Mouse (Mus musculus): ENCODE data around the gene Ttc38. TPM values are rescaled to one million over a fixed set of nuclear protein-coding genes. Genes with fewer than 3 reads are reported as not detected.

The Ttc38 gene
- polyA plus RNA-seq, 1 experiment from 2014 or later, result 3.6 TPM

DNA sequence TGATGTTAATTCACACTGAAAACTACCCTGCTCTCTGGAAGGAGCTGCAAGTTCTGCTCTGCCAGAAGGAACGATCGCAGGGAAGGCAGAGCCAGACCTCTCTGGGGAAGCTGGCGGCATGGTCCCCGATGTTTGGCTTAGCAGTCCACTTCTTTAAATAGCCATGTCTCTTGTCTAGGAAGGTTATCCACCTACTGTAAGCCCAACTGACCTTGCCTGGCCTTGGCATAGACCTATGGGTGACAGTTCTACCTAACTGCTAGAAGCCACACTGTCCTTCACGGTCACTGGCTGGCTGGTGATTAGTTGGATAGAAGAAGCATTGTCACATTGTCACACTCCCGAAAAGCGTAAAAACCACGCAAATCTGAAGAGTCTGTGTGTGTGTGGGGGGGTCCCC is 33.4 kb upstream of the Ttc38 start:
- no peak overlapping the region for H3K4me3 ChIP-seq (replicated peaks; ENCODE audit: low read length)
- no peak overlapping the region for H3K9ac ChIP-seq (replicated peaks; ENCODE audit: low read depth, low read length)
- no peaks in the 10 kb centered on the region for H3K4me1 ChIP-seq (replicated peaks; ENCODE audit: control insufficient read depth, insufficient read depth, low read length)
- no peak for ATAC-seq
- no peaks in the 10 kb centered on the region for H3K27me3 ChIP-seq (replicated peaks; ENCODE audit: control insufficient read depth, insufficient read depth, low read length)
- no peaks in the 10 kb centered on the region for H3K36me3 ChIP-seq (ENCODE audit: control insufficient read depth, insufficient read depth)
- no peak overlapping the region for H3K27ac ChIP-seq (ENCODE audit: low read length)
- 92% methylated on average over 8 of the region's 8 CpGs for WGBS
- H3K9me3 ChIP-seq (ENCODE audit: control insufficient read depth, low read length), result no peaks in the 10 kb centered on the region
- no peak overlapping the region for H3K4me2 ChIP-seq (ENCODE audit: low read length)

DNA sequence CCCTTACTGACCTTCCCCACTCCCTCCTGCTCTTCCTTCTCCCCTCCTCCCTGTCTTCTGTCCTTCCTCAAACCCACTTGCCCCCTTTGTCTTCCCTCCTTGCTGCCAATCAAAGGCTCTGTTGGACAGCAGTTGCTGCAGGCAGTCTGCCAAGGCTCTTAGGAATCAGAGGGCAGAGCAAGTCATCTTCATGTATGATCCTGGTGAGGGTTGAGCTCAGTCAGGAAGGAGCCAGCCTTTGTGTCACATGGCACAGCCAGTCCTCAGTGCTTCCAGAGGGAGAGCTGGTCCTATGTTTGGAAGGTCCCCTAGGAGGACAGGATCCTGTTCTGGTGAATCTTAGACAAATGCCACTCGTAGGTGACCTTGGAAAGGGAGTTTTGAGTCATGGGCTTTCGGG is 29.2 kb upstream of the Ttc38 start:
- 86% methylated on average over 2 of the region's 2 CpGs for WGBS
- Histone ChIP-seq H3K36me3 (ENCODE audit: control insufficient read depth, insufficient read depth) (no peaks in the 10 kb centered on the region), H3K27me3 (replicated peaks; ENCODE audit: control insufficient read depth, insufficient read depth, low read length) (no peaks in the 10 kb centered on the region), H3K4me2 (ENCODE audit: low read length) (no peak overlapping the region), H3K4me3 (replicated peaks; ENCODE audit: low read length) (no peak overlapping the region), H3K9ac (replicated peaks; ENCODE audit: low read depth, low read length) (no peak overlapping the region), H3K9me3 (ENCODE audit: control insufficient read depth, low read length) (no peaks in the 10 kb centered on the region), H3K27ac (ENCODE audit: low read length) (no peak overlapping the region), H3K4me1 (replicated peaks; ENCODE audit: control insufficient read depth, insufficient read depth, low read length) (no peaks in the 10 kb centered on the region)
- ATAC-seq, result no peak

DNA sequence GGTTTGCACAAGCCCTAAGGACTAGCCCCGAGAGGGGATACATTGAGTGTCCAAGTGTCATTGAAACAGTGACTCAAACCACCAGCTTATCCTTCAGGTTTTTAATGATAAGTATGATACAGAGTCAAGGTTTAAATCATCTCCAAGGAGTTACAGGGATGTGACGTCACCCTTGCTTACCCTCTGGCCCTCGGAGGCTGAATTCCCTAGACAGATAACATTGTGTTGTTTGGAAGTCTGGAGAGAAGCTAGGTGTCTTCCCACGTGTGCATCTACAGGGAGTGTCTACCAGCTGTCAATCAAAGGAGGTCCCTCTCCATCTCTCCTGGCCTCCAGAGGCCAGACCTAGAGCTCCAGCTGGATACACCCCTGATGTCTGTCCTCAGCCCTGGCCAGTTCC is 25.2 kb upstream of the Ttc38 start:
- H3K4me2 ChIP-seq (ENCODE audit: low read length), result no peak overlapping the region
- no peak for ATAC-seq

DNA sequence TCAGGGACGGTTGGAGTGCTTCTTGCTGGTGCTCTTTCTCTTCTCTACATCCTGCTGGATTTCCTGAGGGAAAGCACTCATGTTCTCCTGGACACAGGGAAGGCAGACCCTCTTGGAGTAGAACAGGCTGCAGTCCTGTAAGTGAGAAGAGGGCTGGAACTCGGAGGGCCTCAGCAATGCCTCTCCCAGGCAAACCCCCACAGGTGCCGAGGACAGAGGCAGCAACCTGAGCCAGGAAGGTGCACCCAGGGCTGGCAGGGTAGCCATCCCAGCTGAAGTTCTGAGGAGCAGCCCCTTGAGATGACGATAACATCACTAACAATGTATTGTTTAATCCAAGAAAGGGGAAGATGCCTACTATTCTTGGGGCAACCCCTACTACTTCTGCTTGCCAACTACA is 24.7 kb upstream of the Ttc38 start:
- WGBS, result 74% methylated on average over 4 of the region's 4 CpGs
- no peak for ATAC-seq
- Histone ChIP-seq H3K9ac (replicated peaks; ENCODE audit: low read depth, low read length) (no peak overlapping the region), H3K27ac (ENCODE audit: low read length) (no peak overlapping the region), H3K4me2 (ENCODE audit: low read length) (no peak overlapping the region), H3K4me3 (replicated peaks; ENCODE audit: low read length) (no peak overlapping the region), H3K36me3 (ENCODE audit: control insufficient read depth, insufficient read depth) (no peaks in the 10 kb centered on the region), H3K9me3 (ENCODE audit: control insufficient read depth, low read length) (no peaks in the 10 kb centered on the region), H3K27me3 (replicated peaks; ENCODE audit: control insufficient read depth, insufficient read depth, low read length) (no peaks in the 10 kb centered on the region), H3K4me1 (replicated peaks; ENCODE audit: control insufficient read depth, insufficient read depth, low read length) (peaks cover 13% of the 10 kb centered on the region)

More for the DNA sequence above, 25.2 kb upstream of the Ttc38 start:
- no peaks in the 10 kb centered on the region for H3K27me3 ChIP-seq (replicated peaks; ENCODE audit: control insufficient read depth, insufficient read depth, low read length)
- no peaks in the 10 kb centered on the region for H3K36me3 ChIP-seq (ENCODE audit: control insufficient read depth, insufficient read depth)
- WGBS, result 83% methylated on average over 4 of the region's 4 CpGs
- H3K4me1 ChIP-seq (replicated peaks; ENCODE audit: control insufficient read depth, insufficient read depth, low read length), result peaks cover 8% of the 10 kb centered on the region
- H3K27ac ChIP-seq (ENCODE audit: low read length), result no peak overlapping the region
- H3K9ac ChIP-seq (replicated peaks; ENCODE audit: low read depth, low read length), result no peak overlapping the region
- H3K4me3 ChIP-seq (replicated peaks; ENCODE audit: low read length), result no peak overlapping the region
- H3K9me3 ChIP-seq (ENCODE audit: control insufficient read depth, low read length), result no peaks in the 10 kb centered on the region

DNA sequence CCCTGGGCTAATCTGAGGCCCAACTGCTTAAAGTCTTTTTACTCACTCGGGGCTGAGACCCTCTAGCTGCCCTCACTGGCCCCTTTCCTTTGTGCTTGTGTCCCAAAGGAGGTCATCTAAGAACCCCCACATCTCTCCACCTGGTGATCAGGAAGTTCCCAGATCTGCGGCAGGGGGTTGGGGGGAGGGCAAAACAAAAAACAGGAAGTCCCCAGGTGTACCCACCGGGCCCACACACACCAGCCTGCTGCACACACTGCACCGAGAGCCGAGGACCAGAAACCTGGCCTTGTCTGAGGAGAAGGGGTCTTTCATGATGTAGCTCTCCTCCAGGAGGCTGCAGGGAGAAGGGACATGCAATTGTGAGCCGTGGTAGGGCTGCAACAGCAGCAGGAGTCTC is 24.1 kb upstream of the Ttc38 start:
- no peak overlapping the region for H3K4me3 ChIP-seq (replicated peaks; ENCODE audit: low read length)
- no peaks in the 10 kb centered on the region for H3K36me3 ChIP-seq (ENCODE audit: control insufficient read depth, insufficient read depth)
- H3K4me2 ChIP-seq (ENCODE audit: low read length), result no peak overlapping the region
- peaks cover 13% of the 10 kb centered on the region for H3K4me1 ChIP-seq (replicated peaks; ENCODE audit: control insufficient read depth, insufficient read depth, low read length)
- H3K27me3 ChIP-seq (replicated peaks; ENCODE audit: control insufficient read depth, insufficient read depth, low read length), result no peaks in the 10 kb centered on the region; the same call in 1 of the 2 replicates
- H3K27ac ChIP-seq (ENCODE audit: low read length), result no peak overlapping the region
- no peak for ATAC-seq
- H3K9ac ChIP-seq (replicated peaks; ENCODE audit: low read depth, low read length), result no peak overlapping the region
- WGBS, result 80% methylated on average over 6 of the region's 6 CpGs
- no peaks in the 10 kb centered on the region for H3K9me3 ChIP-seq (ENCODE audit: control insufficient read depth, low read length)

DNA sequence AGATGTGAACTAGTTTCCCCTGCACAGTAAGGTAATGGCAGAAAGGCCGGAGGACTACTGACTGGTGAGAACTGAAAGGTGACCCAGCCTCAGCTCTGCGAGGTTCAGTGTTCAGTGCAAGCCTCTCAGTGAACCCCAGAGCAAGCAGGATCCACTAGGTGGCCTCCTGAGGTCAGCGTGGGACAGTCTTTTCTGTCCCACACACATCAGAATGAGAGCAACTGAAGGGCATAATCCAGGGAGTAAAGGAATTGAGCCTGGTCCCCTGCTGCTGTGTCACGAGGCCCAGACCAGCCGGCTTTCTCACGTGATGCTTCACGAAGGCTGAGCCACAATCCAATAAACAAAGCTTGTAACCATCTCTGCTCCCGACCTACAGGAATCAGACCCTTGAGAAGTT is 23.7 kb upstream of the Ttc38 start:
- ATAC-seq, result no peak
- H3K27me3 ChIP-seq (replicated peaks; ENCODE audit: control insufficient read depth, insufficient read depth, low read length), result no peaks in the 10 kb centered on the region; the same call in 1 of the 2 replicates
- H3K27ac ChIP-seq (ENCODE audit: low read length), result no peak overlapping the region
- 46% methylated on average over 8 of the region's 8 CpGs for WGBS
- no peak overlapping the region for H3K9ac ChIP-seq (replicated peaks; ENCODE audit: low read depth, low read length)
- no peak overlapping the region for H3K4me3 ChIP-seq (replicated peaks; ENCODE audit: low read length)
- no peaks in the 10 kb centered on the region for H3K36me3 ChIP-seq (ENCODE audit: control insufficient read depth, insufficient read depth)
- H3K4me2 ChIP-seq (ENCODE audit: low read length), result no peak overlapping the region
- peaks cover 13% of the 10 kb centered on the region for H3K4me1 ChIP-seq (replicated peaks; ENCODE audit: control insufficient read depth, insufficient read depth, low read length)
- H3K9me3 ChIP-seq (ENCODE audit: control insufficient read depth, low read length), result no peaks in the 10 kb centered on the region

DNA sequence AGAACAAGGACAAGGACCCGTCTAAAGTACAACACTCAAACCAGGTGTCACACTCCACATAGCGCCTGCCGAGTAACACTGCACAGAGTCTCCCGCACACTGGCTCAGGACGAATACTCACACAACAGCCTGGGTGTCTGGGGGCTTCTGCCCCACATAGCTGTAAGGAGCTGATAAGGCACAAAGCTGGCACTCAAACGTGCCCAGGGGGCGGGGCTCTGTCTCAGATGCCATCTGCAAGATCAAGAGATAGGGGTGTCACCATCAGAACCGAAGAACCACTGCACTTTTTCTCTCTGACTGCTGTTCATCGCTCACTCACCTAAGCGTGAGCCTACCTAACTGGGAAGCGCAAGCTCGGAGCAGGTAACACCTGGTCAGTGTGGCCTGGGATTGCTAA is 23.0 kb upstream of the Ttc38 start:
- Histone ChIP-seq H3K4me1 (replicated peaks; ENCODE audit: control insufficient read depth, insufficient read depth, low read length) (peaks cover 13% of the 10 kb centered on the region), H3K27me3 (replicated peaks; ENCODE audit: control insufficient read depth, insufficient read depth, low read length) (no peaks in the 10 kb centered on the region; the same call in 1 of the 2 replicates), H3K36me3 (ENCODE audit: control insufficient read depth, insufficient read depth) (no peaks in the 10 kb centered on the region), H3K9ac (replicated peaks; ENCODE audit: low read depth, low read length) (no peak overlapping the region), H3K9me3 (ENCODE audit: control insufficient read depth, low read length) (no peaks in the 10 kb centered on the region), H3K27ac (ENCODE audit: low read length) (no peak overlapping the region), H3K4me3 (replicated peaks; ENCODE audit: low read length) (no peak overlapping the region), H3K4me2 (ENCODE audit: low read length) (no peak overlapping the region)
- 85% methylated on average over 12 of the region's 12 CpGs for WGBS
- ATAC-seq, result no peak

DNA sequence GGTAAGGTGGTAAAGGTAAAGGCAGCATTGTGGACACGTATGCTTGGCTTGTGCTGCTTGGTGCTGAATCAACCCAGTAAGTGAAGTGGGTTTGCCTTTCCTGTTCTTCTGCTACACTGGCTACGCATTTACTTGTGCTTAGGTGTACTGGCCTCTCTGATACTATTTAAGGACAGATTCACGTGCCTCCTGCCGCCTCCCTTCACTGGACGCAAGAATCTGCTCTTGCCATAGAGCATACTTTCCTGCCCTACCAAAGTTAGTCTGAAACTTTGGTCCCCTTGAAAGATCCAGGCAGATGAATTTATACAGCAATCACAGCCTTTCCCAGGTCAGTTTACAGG is 21.7 kb upstream of the Ttc38 start:
- H3K27ac ChIP-seq (ENCODE audit: low read length), result no peak overlapping the region
- peaks cover 13% of the 10 kb centered on the region for H3K4me1 ChIP-seq (replicated peaks; ENCODE audit: control insufficient read depth, insufficient read depth, low read length)

DNA sequence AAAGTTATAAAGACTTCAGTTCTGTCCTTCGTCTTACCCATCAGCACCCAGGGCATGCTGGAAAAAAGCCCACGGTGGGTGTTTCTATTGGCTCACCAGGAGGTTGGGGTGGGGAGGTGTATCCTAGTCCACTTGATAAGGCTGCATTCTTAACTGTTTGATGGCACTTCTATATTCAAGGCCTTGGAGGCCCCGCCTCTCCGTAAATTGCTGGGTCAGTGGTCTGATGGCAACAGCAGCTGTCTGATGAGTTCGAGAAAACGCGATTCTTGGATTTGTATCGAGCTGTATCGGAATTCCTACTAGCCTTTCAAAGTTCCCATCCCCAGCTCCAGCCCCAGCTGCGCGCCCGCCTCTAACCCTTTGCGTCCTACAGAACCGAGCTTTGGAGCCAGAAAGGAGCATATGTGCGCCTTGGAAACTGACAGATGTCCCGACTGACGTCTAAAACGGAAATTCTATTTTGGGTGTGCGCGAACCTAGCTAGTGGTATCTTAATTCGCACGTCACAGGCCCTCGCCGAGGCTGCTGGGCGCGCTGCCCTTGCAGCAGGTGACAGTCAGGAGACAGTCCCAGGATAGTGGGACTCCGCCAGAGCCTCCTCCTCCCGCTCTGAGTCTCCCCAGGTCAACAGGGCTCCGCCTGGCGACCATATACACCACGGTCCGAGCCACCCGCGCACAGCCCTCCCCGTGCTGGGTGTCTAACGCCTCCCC is 21.1 kb upstream of the Ttc38 start:
- H3K4me1 ChIP-seq (replicated peaks; ENCODE audit: control insufficient read depth, insufficient read depth, low read length), result peaks cover 13% of the 10 kb centered on the region
- no peaks in the 10 kb centered on the region; the same call in 1 of the 2 replicates for H3K27me3 ChIP-seq (replicated peaks; ENCODE audit: control insufficient read depth, insufficient read depth, low read length)
- peak overlapping the region; percentile 74 for H3K4me3 ChIP-seq (replicated peaks; ENCODE audit: low read length)
- no peaks in the 10 kb centered on the region for H3K36me3 ChIP-seq (ENCODE audit: control insufficient read depth, insufficient read depth)
- H3K4me2 ChIP-seq (ENCODE audit: low read length), result peak overlapping the region; percentile 90
- peak overlapping the region; percentile 95 for H3K27ac ChIP-seq (ENCODE audit: low read length)
- H3K9me3 ChIP-seq (ENCODE audit: control insufficient read depth, low read length), result no peaks in the 10 kb centered on the region
- peak; percentile 83 for ATAC-seq
- WGBS, result 3% methylated on average over 36 of the region's 36 CpGs
- peak overlapping the region; percentile 79 for H3K9ac ChIP-seq (replicated peaks; ENCODE audit: low read depth, low read length)

More for the DNA sequence above, 21.7 kb upstream of the Ttc38 start:
- H3K9ac ChIP-seq (replicated peaks; ENCODE audit: low read depth, low read length), result no peak overlapping the region
- 87% methylated on average over 5 of the region's 5 CpGs for WGBS
- H3K4me3 ChIP-seq (replicated peaks; ENCODE audit: low read length), result peak overlapping the region; percentile 74; the same call in 1 of the 2 replicates
- no peaks in the 10 kb centered on the region for H3K9me3 ChIP-seq (ENCODE audit: control insufficient read depth, low read length)
- H3K4me2 ChIP-seq (ENCODE audit: low read length), result peak overlapping the region; percentile 90
- H3K36me3 ChIP-seq (ENCODE audit: control insufficient read depth, insufficient read depth), result no peaks in the 10 kb centered on the region
- no peaks in the 10 kb centered on the region; the same call in 1 of the 2 replicates for H3K27me3 ChIP-seq (replicated peaks; ENCODE audit: control insufficient read depth, insufficient read depth, low read length)
- ATAC-seq, result no peak

Measured in forebrain, embryonic 16.5 days (tissue).